Mouse (Mus musculus) Patski (cell line): ENCODE measurements at regions not wholly inside any gene's neighbourhood (a gene's known extent, or its start where the extent isn't known, plus 50 kb on each side); places are given as distances from the start of the nearest gene placed in this dataset.

ENCODE experiments used
- ATAC-seq: fragments of 100-300 bp; one replicate; pipeline ENCODE4 v1.8.0; 2021
- CTCF ChIA-PET: fragments of 350-600 bp; sonication (Branson Sonifier 250); formaldehyde crosslinking; loops from one replicate; lab custom pipeline; 2022; ENCODE audit warnings: inconsistent platforms; lab: Charles Lee
- POLR2A ChIA-PET: fragments of 350-600 bp; sonication (Branson Sonifier 250); formaldehyde crosslinking; loops from one replicate; lab custom pipeline; 2022; ENCODE audit warnings: antibody characterized with exemption, inconsistent platforms; lab: Charles Lee
- DNase-seq: peaks from one replicate; pipeline ENCODE4 v3.0.0-alpha.2; 2011; ENCODE audit warnings: low read depth, low spot score
- H3K27me3 ChIP-seq: fragments of 371-371 bp; one replicate; pipeline ENCODE4 v1.5.1; 2021
- CTCF ChIP-seq: fragments of 100-300 bp; IDR thresholded peaks from one replicate; pipeline ENCODE4 v1.5.1; 2021
- in situ Hi-C: fragments of 300-500 bp; cut with MboI; formaldehyde crosslinking; loops from 3 replicates; pipeline ENCODE4 v1.11.1; 2018; ENCODE audit warnings: low pct_unique_long_range_greater_than_20kb, mixed read lengths

GRCm38 (mm10) chr6:44711089-44711488, 348.1 kb upstream of the Cntnap2 start:
- no peak for TF ChIP-seq CTCF
- H3K27me3 ChIP-seq = no peaks in the 10 kb centered on the region
- ChIA-PET CTCF (interaction anchor here (1.1 kb wide), 1 partner anchor 57 kb away, joined by 3 read pairs; no protein-coding TSS in a partner anchor), POLR2A (no interaction called here)
- DNase-seq (no peak), ATAC-seq (no peak)
- in situ Hi-C loops = no loop called here
